Mouse (Mus musculus): Measurements from ENCODE around the gene Ptprn2. TPM values are rescaled to one million over a fixed set of nuclear protein-coding genes. Genes with fewer than 3 reads are reported as not detected.
A peak's percentile ranks its signal among the peaks of the same experiment; 100 is the strongest.

The Ptprn2 gene
- polyA plus RNA-seq, 1 experiment from 2014 or later = 0.13 TPM

- no peak overlapping the region for H3K27ac ChIP-seq
- no peaks in the 10 kb centered on the region for H3K9me3 ChIP-seq (replicated peaks)
- H3K9ac ChIP-seq = no peak overlapping the region
- no peak for ATAC-seq (replicated peaks; ENCODE audit: insufficient number of reproducible peaks, insufficient read depth, low FRiP score, low read depth)
- no peak overlapping the region for H3K4me3 ChIP-seq
- H3K4me1 ChIP-seq (replicated peaks) = no peaks in the 10 kb centered on the region
- no peaks in the 10 kb centered on the region for H3K36me3 ChIP-seq
- H3K27me3 ChIP-seq = no peaks in the 10 kb centered on the region
- H3K4me2 ChIP-seq = no peak overlapping the region
Measured at GRCm38 (mm10) chr12:116515824-116516223, 30.3 kb downstream of the Ptprn2 start.

- no peaks in the 10 kb centered on the region for H3K27me3 ChIP-seq
- no peak overlapping the region for H3K4me3 ChIP-seq
- H3K9ac ChIP-seq = no peak overlapping the region
- H3K4me1 ChIP-seq (replicated peaks) = no peaks in the 10 kb centered on the region
- no peak overlapping the region for H3K4me2 ChIP-seq
- 75% methylated on average over 4 of the region's 4 CpGs for WGBS
- no peaks in the 10 kb centered on the region for H3K36me3 ChIP-seq
- no peaks in the 10 kb centered on the region for H3K9me3 ChIP-seq (replicated peaks)
- no peak for ATAC-seq (replicated peaks; ENCODE audit: insufficient number of reproducible peaks, insufficient read depth, low FRiP score, low read depth)
- H3K27ac ChIP-seq = no peak overlapping the region
Measured at GRCm38 (mm10) chr12:116528861-116529260, 43.3 kb downstream of the Ptprn2 start.

- Histone ChIP-seq H3K9ac (no peak overlapping the region), H3K4me2 (no peak overlapping the region), H3K4me1 (replicated peaks) (no peaks in the 10 kb centered on the region), H3K4me3 (no peak overlapping the region), H3K27ac (no peak overlapping the region), H3K36me3 (no peaks in the 10 kb centered on the region), H3K9me3 (replicated peaks) (no peaks in the 10 kb centered on the region), H3K27me3 (no peaks in the 10 kb centered on the region)
- no peak for ATAC-seq (replicated peaks; ENCODE audit: insufficient number of reproducible peaks, insufficient read depth, low FRiP score, low read depth)
Measured at GRCm38 (mm10) chr12:116533281-116533680, 47.8 kb downstream of the Ptprn2 start.

GRCm38 (mm10) chr12:116539305-116539704, 53.8 kb downstream of the Ptprn2 start:
- H3K4me1 ChIP-seq (replicated peaks) = no peaks in the 10 kb centered on the region
- H3K4me3 ChIP-seq = no peak overlapping the region
- WGBS = 76% methylated on average over 1 of the region's 1 CpGs
- H3K36me3 ChIP-seq = no peaks in the 10 kb centered on the region
- H3K4me2 ChIP-seq = no peak overlapping the region
- no peak for ATAC-seq (replicated peaks; ENCODE audit: insufficient number of reproducible peaks, insufficient read depth, low FRiP score, low read depth)
- no peaks in the 10 kb centered on the region for H3K27me3 ChIP-seq
- no peaks in the 10 kb centered on the region for H3K9me3 ChIP-seq (replicated peaks)
- H3K27ac ChIP-seq = no peak overlapping the region
- H3K9ac ChIP-seq = no peak overlapping the region

GRCm38 (mm10) chr12:116540608-116541007, 55.1 kb downstream of the Ptprn2 start:
- Histone ChIP-seq H3K9me3 (replicated peaks) (no peaks in the 10 kb centered on the region), H3K9ac (no peak overlapping the region), H3K4me3 (no peak overlapping the region), H3K4me2 (no peak overlapping the region), H3K36me3 (no peaks in the 10 kb centered on the region), H3K27ac (no peak overlapping the region), H3K27me3 (no peaks in the 10 kb centered on the region), H3K4me1 (replicated peaks) (no peaks in the 10 kb centered on the region)
- ATAC-seq (replicated peaks; ENCODE audit: insufficient number of reproducible peaks, insufficient read depth, low FRiP score, low read depth) = no peak
- 73% methylated on average over 1 of the region's 1 CpGs for WGBS

GRCm38 (mm10) chr12:116550031-116550430, 64.5 kb downstream of the Ptprn2 start:
- H3K4me2 ChIP-seq = no peak overlapping the region
- H3K4me3 ChIP-seq = no peak overlapping the region
- no peaks in the 10 kb centered on the region for H3K36me3 ChIP-seq
- no peak overlapping the region for H3K27ac ChIP-seq
- 17% methylated on average over 1 of the region's 1 CpGs for WGBS
- H3K4me1 ChIP-seq (replicated peaks) = peaks cover 5% of the 10 kb centered on the region
- no peaks in the 10 kb centered on the region for H3K9me3 ChIP-seq (replicated peaks)
- H3K27me3 ChIP-seq = no peaks in the 10 kb centered on the region
- H3K9ac ChIP-seq = no peak overlapping the region
- ATAC-seq (replicated peaks; ENCODE audit: insufficient number of reproducible peaks, insufficient read depth, low FRiP score, low read depth) = peak; percentile 83

GRCm38 (mm10) chr12:116551516-116551915, 66.0 kb downstream of the Ptprn2 start:
- WGBS = 76% methylated on average over 7 of the region's 7 CpGs
- no peaks in the 10 kb centered on the region for H3K9me3 ChIP-seq (replicated peaks)
- ATAC-seq (replicated peaks; ENCODE audit: insufficient number of reproducible peaks, insufficient read depth, low FRiP score, low read depth) = no peak
- H3K9ac ChIP-seq = no peak overlapping the region
- peaks cover 5% of the 10 kb centered on the region for H3K4me1 ChIP-seq (replicated peaks)
- H3K27me3 ChIP-seq = no peaks in the 10 kb centered on the region
- no peak overlapping the region for H3K4me2 ChIP-seq
- H3K4me3 ChIP-seq = no peak overlapping the region
- no peak overlapping the region for H3K27ac ChIP-seq
- H3K36me3 ChIP-seq = no peaks in the 10 kb centered on the region

- Histone ChIP-seq H3K9me3 (replicated peaks) (no peaks in the 10 kb centered on the region), H3K27me3 (no peaks in the 10 kb centered on the region), H3K4me3 (no peak overlapping the region), H3K4me1 (replicated peaks) (peaks cover 5% of the 10 kb centered on the region), H3K36me3 (no peaks in the 10 kb centered on the region), H3K27ac (no peak overlapping the region), H3K4me2 (no peak overlapping the region), H3K9ac (no peak overlapping the region)
- WGBS = 73% methylated on average over 2 of the region's 2 CpGs
- ATAC-seq (replicated peaks; ENCODE audit: insufficient number of reproducible peaks, insufficient read depth, low FRiP score, low read depth) = no peak
Measured at GRCm38 (mm10) chr12:116552306-116552705, 66.8 kb downstream of the Ptprn2 start.

- Histone ChIP-seq H3K36me3 (no peaks in the 10 kb centered on the region), H3K9ac (no peak overlapping the region), H3K4me3 (no peak overlapping the region), H3K27me3 (no peaks in the 10 kb centered on the region), H3K9me3 (replicated peaks) (no peaks in the 10 kb centered on the region), H3K27ac (no peak overlapping the region), H3K4me1 (replicated peaks) (peaks cover 5% of the 10 kb centered on the region), H3K4me2 (no peak overlapping the region)
- no peak for ATAC-seq (replicated peaks; ENCODE audit: insufficient number of reproducible peaks, insufficient read depth, low FRiP score, low read depth)
Measured at GRCm38 (mm10) chr12:116553361-116553760, 67.8 kb downstream of the Ptprn2 start.

- Histone ChIP-seq H3K4me3 (no peak overlapping the region), H3K36me3 (no peaks in the 10 kb centered on the region), H3K27me3 (no peaks in the 10 kb centered on the region), H3K4me1 (replicated peaks) (no peaks in the 10 kb centered on the region), H3K9ac (no peak overlapping the region), H3K27ac (no peak overlapping the region), H3K4me2 (no peak overlapping the region), H3K9me3 (replicated peaks) (no peaks in the 10 kb centered on the region)
- WGBS = 67% methylated on average over 4 of the region's 4 CpGs
- ATAC-seq (replicated peaks; ENCODE audit: insufficient number of reproducible peaks, insufficient read depth, low FRiP score, low read depth) = no peak
Measured at GRCm38 (mm10) chr12:116555964-116556363, 70.4 kb downstream of the Ptprn2 start.

- Histone ChIP-seq H3K9ac (no peak overlapping the region), H3K36me3 (no peaks in the 10 kb centered on the region), H3K27ac (no peak overlapping the region), H3K4me1 (replicated peaks) (no peaks in the 10 kb centered on the region), H3K4me3 (no peak overlapping the region), H3K9me3 (replicated peaks) (no peaks in the 10 kb centered on the region), H3K4me2 (no peak overlapping the region), H3K27me3 (no peaks in the 10 kb centered on the region)
- WGBS = 63% methylated on average over 8 of the region's 8 CpGs
- ATAC-seq (replicated peaks; ENCODE audit: insufficient number of reproducible peaks, insufficient read depth, low FRiP score, low read depth) = no peak
Measured at GRCm38 (mm10) chr12:116564441-116564840, 78.9 kb downstream of the Ptprn2 start.

GRCm38 (mm10) chr12:116566672-116567071, 81.2 kb downstream of the Ptprn2 start:
- ATAC-seq (replicated peaks; ENCODE audit: insufficient number of reproducible peaks, insufficient read depth, low FRiP score, low read depth) = no peak
- H3K4me3 ChIP-seq = no peak overlapping the region
- H3K27me3 ChIP-seq = no peaks in the 10 kb centered on the region
- no peak overlapping the region for H3K27ac ChIP-seq
- H3K4me1 ChIP-seq (replicated peaks) = no peaks in the 10 kb centered on the region
- H3K9me3 ChIP-seq (replicated peaks) = no peaks in the 10 kb centered on the region
- no peaks in the 10 kb centered on the region for H3K36me3 ChIP-seq
- no peak overlapping the region for H3K4me2 ChIP-seq
- no peak overlapping the region for H3K9ac ChIP-seq
- WGBS = 42% methylated on average over 1 of the region's 1 CpGs

GRCm38 (mm10) chr12:116567170-116567569, 81.7 kb downstream of the Ptprn2 start:
- Histone ChIP-seq H3K27ac (no peak overlapping the region), H3K4me2 (no peak overlapping the region), H3K9ac (no peak overlapping the region), H3K9me3 (replicated peaks) (no peaks in the 10 kb centered on the region), H3K4me3 (no peak overlapping the region), H3K36me3 (no peaks in the 10 kb centered on the region), H3K27me3 (no peaks in the 10 kb centered on the region), H3K4me1 (replicated peaks) (no peaks in the 10 kb centered on the region)
- WGBS = 76% methylated on average over 2 of the region's 2 CpGs
- no peak for ATAC-seq (replicated peaks; ENCODE audit: insufficient number of reproducible peaks, insufficient read depth, low FRiP score, low read depth)
